ENCODE assay signal across 30 mouse cellular contexts in the genomic region with DNA sequence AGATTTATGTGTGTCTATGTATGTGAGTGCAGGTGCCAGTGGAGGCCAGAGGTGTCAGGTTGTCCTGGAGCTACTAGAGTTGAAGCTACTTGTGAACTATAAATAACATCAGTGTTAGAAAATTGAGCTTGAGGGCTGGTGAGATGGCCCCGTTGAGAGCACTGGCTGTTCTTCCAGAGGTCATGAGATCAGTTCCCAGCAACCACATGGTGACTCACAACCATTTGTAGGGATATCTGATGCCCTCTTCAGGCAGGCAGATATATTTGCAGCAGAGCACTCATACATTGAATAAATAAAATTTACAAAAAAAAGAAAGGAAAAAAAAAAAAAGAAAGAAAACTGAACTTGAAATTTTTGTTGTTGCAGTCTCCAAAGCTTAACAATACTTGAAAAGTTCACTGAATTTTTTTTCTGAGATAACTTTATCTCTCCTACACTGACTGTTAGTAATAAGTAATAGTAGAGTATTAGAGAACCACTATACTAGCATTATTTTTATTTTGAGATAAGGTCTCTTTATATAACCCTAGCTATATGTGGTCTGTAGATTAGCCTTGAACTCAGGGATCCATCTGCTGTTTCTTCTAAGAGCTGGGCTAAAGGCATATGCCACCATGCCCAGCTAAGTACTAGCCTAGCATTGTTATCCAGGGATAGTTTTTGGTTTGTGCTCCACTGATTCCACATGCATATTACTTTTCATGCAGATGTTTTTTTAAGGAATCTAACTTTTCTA. TPM values are rescaled to one million over a fixed set of nuclear protein-coding genes. Genes with fewer than 3 reads are reported as not detected.
DNase-seq lines count a peak whose midpoint lies in the region; ATAC-seq and TF ChIP-seq lines count a peak whose summit lies in the region.
"Had no signal": no experiment of that assay in that cellular context is flagged by ENCODE, and none has a peak within 500 bp of the region (broad histone marks: within the 10 kb centered on the region; RNA-seq: fewer than 3 reads in every experiment).

No protein-coding gene starts in this region.

- no peaks in the 10 kb centered on the region for H3K27me3 ChIP-seq in intestine, postnatal 0 days (replicated peaks; ENCODE audit: control insufficient read depth, insufficient read depth, low read length)
- H3K27me3 ChIP-seq in intestine, embryonic 16.5 days (replicated peaks; ENCODE audit: control insufficient read depth, insufficient read depth, low read length) = no peaks in the 10 kb centered on the region
- H3K27me3 ChIP-seq in lung, postnatal 0 days (replicated peaks; ENCODE audit: insufficient read depth, low read length) = no peaks in the 10 kb centered on the region
- no peaks in the 10 kb centered on the region for H3K27me3 ChIP-seq in stomach, postnatal 0 days (ENCODE audit: control insufficient read depth, insufficient read depth, low read length)
- H3K27me3 ChIP-seq: embryonic facial prominence, embryonic 13.5 days; heart, embryonic 13.5 days; hindbrain, embryonic 12.5 days; limb, embryonic 12.5 days; neural tube, embryonic 13.5 days had no signal

- no peak overlapping the region for H3K9ac ChIP-seq in intestine, postnatal 0 days (ENCODE audit: low read depth, low read length)
- no peak overlapping the region for H3K9ac ChIP-seq in intestine, embryonic 16.5 days (ENCODE audit: low read depth, low read length)
- no peak overlapping the region for H3K9ac ChIP-seq in lung, postnatal 0 days (replicated peaks; ENCODE audit: low read depth)
- H3K9ac ChIP-seq in stomach, postnatal 0 days (ENCODE audit: low read length) = no peak overlapping the region
- H3K9ac ChIP-seq: embryonic facial prominence, embryonic 13.5 days; heart, embryonic 13.5 days; hindbrain, embryonic 12.5 days; limb, embryonic 12.5 days; neural tube, embryonic 13.5 days had no signal

- ATAC-seq in intestine, postnatal 0 days = no peak
- ATAC-seq in intestine, embryonic 16.5 days = no peak
- no peak for ATAC-seq in lung, postnatal 0 days
- ATAC-seq in stomach, postnatal 0 days (ENCODE audit: low FRiP score, low TSS enrichment) = no peak
- ATAC-seq: forebrain, embryonic 14.5 days; midbrain, embryonic 16.5 days had no signal

- no peaks in the 10 kb centered on the region for H3K4me1 ChIP-seq in intestine, postnatal 0 days (replicated peaks; ENCODE audit: control insufficient read depth, insufficient read depth, low read length)
- no peaks in the 10 kb centered on the region for H3K4me1 ChIP-seq in intestine, embryonic 16.5 days (ENCODE audit: control insufficient read depth, insufficient read depth, low read length)
- no peaks in the 10 kb centered on the region for H3K4me1 ChIP-seq in lung, postnatal 0 days (ENCODE audit: insufficient read depth, low read depth, low read length)
- no peaks in the 10 kb centered on the region for H3K4me1 ChIP-seq in stomach, postnatal 0 days (replicated peaks; ENCODE audit: control insufficient read depth, insufficient read depth)
- H3K4me1 ChIP-seq: embryonic facial prominence, embryonic 13.5 days; hindbrain, embryonic 12.5 days; limb, embryonic 12.5 days; neural tube, embryonic 13.5 days had no signal

- 54% methylated on average over 1 of the region's 1 CpGs for WGBS in intestine, postnatal 0 days
- 68% methylated on average over 1 of the region's 1 CpGs for WGBS in intestine, embryonic 16.5 days
- WGBS in lung, postnatal 0 days = 63% methylated on average over 1 of the region's 1 CpGs
- WGBS in stomach, postnatal 0 days = 50% methylated on average over 1 of the region's 1 CpGs

- H3K27ac ChIP-seq in intestine, postnatal 0 days (ENCODE audit: low read depth, low read length) = no peak overlapping the region
- H3K27ac ChIP-seq in intestine, embryonic 16.5 days (ENCODE audit: low read length) = no peak overlapping the region
- H3K27ac ChIP-seq in lung, postnatal 0 days (ENCODE audit: low read length) = no peak overlapping the region
- no peak overlapping the region for H3K27ac ChIP-seq in stomach, postnatal 0 days (replicated peaks)
- H3K27ac ChIP-seq: embryonic facial prominence, embryonic 13.5 days; heart, embryonic 13.5 days; hindbrain, embryonic 12.5 days; limb, embryonic 12.5 days; neural tube, embryonic 13.5 days had no signal

- no peak for TF ChIP-seq EP300 in lung, postnatal 0 days (IDR thresholded peaks at IDR 0.05)
- TF ChIP-seq EP300 in stomach, postnatal 0 days (optimal IDR thresholded peaks at IDR 0.05) = no peak

- H3K4me3 ChIP-seq in intestine, postnatal 0 days (ENCODE audit: low read depth, low read length) = no peak overlapping the region
- no peak overlapping the region for H3K4me3 ChIP-seq in intestine, embryonic 16.5 days (ENCODE audit: low read length)
- no peak overlapping the region for H3K4me3 ChIP-seq in lung, postnatal 0 days (ENCODE audit: low read depth, low read length)
- H3K4me3 ChIP-seq in stomach, postnatal 0 days (ENCODE audit: low read depth, low read length) = no peak overlapping the region
- H3K4me3 ChIP-seq: embryonic facial prominence, embryonic 13.5 days; heart, embryonic 13.5 days; hindbrain, embryonic 12.5 days; limb, embryonic 12.5 days; myocyte; neural tube, embryonic 13.5 days had no signal

- TF ChIP-seq CTCF in intestine, postnatal 0 days (IDR thresholded peaks at IDR 0.05; ENCODE audit: low read depth) = 0 out of 2 replicates have a peak, but pooled peaks have one; percentile 14
- peak; percentile 11; the same call in 1 of the 2 replicates for TF ChIP-seq CTCF in lung, postnatal 0 days (IDR thresholded peaks at IDR 0.05)
- peak; percentile 11; the same call in 1 of the 2 replicates for TF ChIP-seq CTCF in stomach, postnatal 0 days (IDR thresholded peaks at IDR 0.05; ENCODE audit: low read depth)

- H3K9me3 ChIP-seq in intestine, postnatal 0 days (ENCODE audit: control insufficient read depth) = no peaks in the 10 kb centered on the region
- H3K9me3 ChIP-seq in intestine, embryonic 16.5 days (ENCODE audit: control insufficient read depth, low read length) = no peaks in the 10 kb centered on the region
- H3K9me3 ChIP-seq in lung, postnatal 0 days (ENCODE audit: low read length) = no peaks in the 10 kb centered on the region
- H3K9me3 ChIP-seq in stomach, postnatal 0 days (ENCODE audit: control insufficient read depth, low read length) = no peaks in the 10 kb centered on the region
- H3K9me3 ChIP-seq: embryonic facial prominence, embryonic 13.5 days; hindbrain, embryonic 12.5 days; limb, embryonic 12.5 days; neural tube, embryonic 13.5 days had no signal

- no peak overlapping the region for H3K4me2 ChIP-seq in intestine, postnatal 0 days (replicated peaks; ENCODE audit: low read depth)
- H3K4me2 ChIP-seq in intestine, embryonic 16.5 days (ENCODE audit: low read depth, low read length) = no peak overlapping the region
- H3K4me2 ChIP-seq in lung, postnatal 0 days (replicated peaks; ENCODE audit: low read depth, low read length) = no peak overlapping the region
- no peak overlapping the region for H3K4me2 ChIP-seq in stomach, postnatal 0 days (replicated peaks; ENCODE audit: low read depth)
- H3K4me2 ChIP-seq: embryonic facial prominence, embryonic 13.5 days; heart, embryonic 13.5 days; hindbrain, embryonic 12.5 days; limb, embryonic 12.5 days; neural tube, embryonic 13.5 days had no signal

- DNase-seq in lung, postnatal 0 days (ENCODE audit: low spot score) = no peak
- no peak for DNase-seq in lung, postnatal 25 days (ENCODE audit: low spot score)
- peak; percentile 14 for DNase-seq in c-Kit-positive CD71-positive TER-119-negative erythroid progenitor cells, embryonic 14.5 days (ENCODE audit: low read depth)
- DNase-seq in stomach, postnatal 0 days (ENCODE audit: low spot score) = no peak
- no peak for DNase-seq in adrenal gland, adult 8-10 months
- DNase-seq in B cell, adult 2 months = no peak
- DNase-seq: adrenal gland, adult 2 months; cerebellum, adult 2 months; cerebellum, postnatal 36 days; embryo, embryonic 11 days; gastrocnemius, postnatal 25 days; heart, adult 18-20 months; kidney, adult 2 months; kidney, postnatal 14 days; layer of hippocampus, postnatal 36 days; lung, adult 18-20 months; lung, postnatal 14 days; right cerebral cortex, postnatal 4 days; thymus, adult 2 months; thymus, postnatal 4 days had no signal

- H3K36me3 ChIP-seq in intestine, postnatal 0 days (ENCODE audit: control insufficient read depth, insufficient read depth) = peaks cover 7% of the 10 kb centered on the region; the same call in 1 of the 2 replicates
- H3K36me3 ChIP-seq in intestine, embryonic 16.5 days (ENCODE audit: control insufficient read depth, insufficient read depth, low read length) = peaks cover 3% of the 10 kb centered on the region; the same call in 1 of the 2 replicates
- 0 out of 2 replicates have a peak, but pooled peaks cover under 1% of the 10 kb centered on the region for H3K36me3 ChIP-seq in lung, postnatal 0 days (ENCODE audit: insufficient read depth, low read length)
- no peaks in the 10 kb centered on the region for H3K36me3 ChIP-seq in stomach, postnatal 0 days (ENCODE audit: control insufficient read depth, insufficient read depth, low read length)

RNA-seq across cellular contexts. Expression of a gene that starts 20.8 kb away (rescaled TPM):
- polyA plus RNA-seq in intestine, postnatal 0 days (2015; fragmentation: Nextera tagmentation; extraction: Ambion mirVana) = 8.9 and 11.2 TPM in 2 replicates
- 14.7 and 14.9 TPM in 2 replicates for polyA plus RNA-seq in intestine, embryonic 16.5 days (2015; fragmentation: Nextera tagmentation; extraction: Ambion mirVana)
- 14.2 and 19.1 TPM in 2 replicates for polyA plus RNA-seq in lung, postnatal 0 days (2015; fragmentation: Nextera tagmentation; extraction: Ambion mirVana)
- 9.4 TPM in 2 replicates for polyA plus RNA-seq in stomach, postnatal 0 days (2015; fragmentation: Nextera tagmentation; extraction: Ambion mirVana)
- total RNA-seq in adrenal gland, adult 8-10 months (2022) = 10 to 100 TPM; 34.3 to 65.1 (median 55.9) TPM

RNA-seq across cellular contexts. Expression of a gene that starts 54.7 kb away (rescaled TPM):
- 1.5 and 1.6 TPM in 2 replicates for polyA plus RNA-seq in intestine, postnatal 0 days (2015; fragmentation: Nextera tagmentation; extraction: Ambion mirVana)
- polyA plus RNA-seq in intestine, embryonic 16.5 days (2015; fragmentation: Nextera tagmentation; extraction: Ambion mirVana) = 2.0 and 2.4 TPM in 2 replicates
- 2.5 and 2.6 TPM in 2 replicates for polyA plus RNA-seq in lung, postnatal 0 days (2015; fragmentation: Nextera tagmentation; extraction: Ambion mirVana)
- polyA plus RNA-seq in stomach, postnatal 0 days (2015; fragmentation: Nextera tagmentation; extraction: Ambion mirVana) = 1.1 and 1.3 TPM in 2 replicates
- 10 to 100 TPM in 3 of 4 experiments, 1 to 10 TPM in 1; 9.1 to 22.4 (median 16.9) TPM for total RNA-seq in adrenal gland, adult 8-10 months (2022)
